Mouse (Mus musculus) midbrain, embryonic 12.5 days (tissue): ENCODE results near the gene Ddx25. TPM values are rescaled to one million over a fixed set of nuclear protein-coding genes. Genes with fewer than 3 reads are reported as not detected.

Experiments
- ATAC-seq: fragments of 200-750 bp; cut with Nextera tagmentation; 2 replicates; pipeline ENCODE4 v1.8.0; 2017; ENCODE audit warnings: low read depth, moderate TSS enrichment, moderate library complexity; ENCODE audit not compliant: low FRiP score
- H3K27ac ChIP-seq: fragments of 300-500 bp; sonication (generic); replicated peaks from 2 replicates; pipeline ENCODE4 v1.5.1; 2016; ENCODE audit warnings: mild to moderate bottlenecking
- H3K27me3 ChIP-seq: fragments of 300-500 bp; sonication (generic); 2 replicates; pipeline ENCODE4 v1.6.1; 2016; ENCODE audit warnings: mild to moderate bottlenecking
- H3K36me3 ChIP-seq: fragments of 300-500 bp; sonication (generic); 2 replicates; pipeline ENCODE4 v1.6.1; 2016
- H3K4me1 ChIP-seq: fragments of 300-500 bp; sonication (generic); 2 replicates; pipeline ENCODE4 v1.6.1; 2016
- H3K4me2 ChIP-seq: fragments of 300-500 bp; sonication (generic); replicated peaks from 2 replicates; pipeline ENCODE4 v1.6.1; 2016; ENCODE audit warnings: mild to moderate bottlenecking, moderate library complexity
- H3K4me3 ChIP-seq: fragments of 300-500 bp; sonication (generic); 2 replicates; pipeline ENCODE4 v1.5.1; 2016; ENCODE audit warnings: mild to moderate bottlenecking
- H3K9ac ChIP-seq: fragments of 300-500 bp; sonication (generic); replicated peaks from 2 replicates; pipeline ENCODE4 v1.6.1; 2016; ENCODE audit warnings: mild to moderate bottlenecking, moderate library complexity
- H3K9me3 ChIP-seq: fragments of 300-500 bp; sonication (generic); 2 replicates; pipeline ENCODE4 v1.6.1; 2016; ENCODE audit warnings: mild to moderate bottlenecking
- WGBS: fragments of 180-500 bp; shearing (Covaris S2); methylation state at CpG from one replicate; pipeline ENCODE4 v1.1.7; 2016; 5-methylcytosine and 5-hydroxymethylcytosine counted together
- polyA plus RNA-seq: library from polyadenylated mRNA; unstranded; fragments of >200 nt; fragmentation: Nextera tagmentation; extraction: Ambion mirVana; gene quantifications from 2 replicates; pipeline ENCODE4 v1.2.1, GENCODE M21; 2016

Gene Ddx25
- polyA plus RNA-seq, 1 experiment from 2014 or later: 11.0 TPM

DNA sequence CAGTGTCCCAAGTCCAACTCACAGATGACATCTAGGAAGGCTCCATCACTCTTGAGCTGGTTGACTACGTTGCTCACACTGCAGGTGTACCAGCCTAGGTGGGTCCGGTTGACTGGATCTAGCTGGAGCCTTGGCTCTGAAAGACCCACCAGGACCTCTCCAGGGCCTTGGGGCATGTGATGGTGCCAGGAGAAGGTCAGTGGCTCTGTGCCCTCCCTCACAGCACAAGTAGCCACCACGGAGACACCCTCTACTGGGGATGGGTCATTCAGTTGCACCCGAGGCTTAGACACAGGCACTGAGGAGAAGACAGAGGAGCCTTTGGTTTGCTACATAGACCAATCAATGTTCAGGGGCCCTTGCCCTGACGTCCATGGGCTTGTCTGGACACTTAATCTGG is 42.1 kb downstream of the Ddx25 start:
- H3K4me2 ChIP-seq: no peak overlapping the region
- no peak overlapping the region for H3K27ac ChIP-seq
- H3K4me1 ChIP-seq: no peaks in the 10 kb centered on the region
- no peaks in the 10 kb centered on the region for H3K27me3 ChIP-seq
- ATAC-seq: no peak
- H3K9ac ChIP-seq: no peak overlapping the region
- H3K36me3 ChIP-seq: no peaks in the 10 kb centered on the region
- 89% methylated on average over 5 of the region's 5 CpGs for WGBS
- no peaks in the 10 kb centered on the region for H3K9me3 ChIP-seq
- H3K4me3 ChIP-seq: no peak overlapping the region

DNA sequence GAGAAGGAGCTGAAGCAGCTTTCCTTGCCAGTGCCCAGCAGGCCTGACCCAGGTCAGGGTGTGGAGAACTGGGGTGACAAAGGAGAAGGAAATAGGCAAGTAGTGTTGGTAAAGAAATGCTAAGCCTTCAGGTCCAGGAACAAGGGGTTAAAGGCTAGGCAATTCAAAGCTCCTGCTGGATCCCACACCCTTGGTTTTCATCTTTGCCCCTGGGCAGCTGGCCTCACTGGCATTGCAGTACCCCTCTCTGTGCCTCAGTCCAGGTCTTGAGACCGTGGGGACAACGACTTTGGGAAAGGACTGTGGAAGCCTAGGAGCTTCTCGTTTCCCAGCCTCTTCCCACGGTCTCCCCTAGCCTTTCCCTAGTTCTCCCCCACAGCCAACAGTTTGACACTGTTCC is 44.4 kb downstream of the Ddx25 start:
- Histone ChIP-seq H3K36me3 (no peaks in the 10 kb centered on the region), H3K9me3 (no peaks in the 10 kb centered on the region), H3K4me3 (no peak overlapping the region), H3K4me2 (no peak overlapping the region), H3K4me1 (no peaks in the 10 kb centered on the region), H3K27ac (no peak overlapping the region), H3K9ac (no peak overlapping the region), H3K27me3 (no peaks in the 10 kb centered on the region)
- 76% methylated on average over 4 of the region's 4 CpGs for WGBS
- no peak for ATAC-seq

DNA sequence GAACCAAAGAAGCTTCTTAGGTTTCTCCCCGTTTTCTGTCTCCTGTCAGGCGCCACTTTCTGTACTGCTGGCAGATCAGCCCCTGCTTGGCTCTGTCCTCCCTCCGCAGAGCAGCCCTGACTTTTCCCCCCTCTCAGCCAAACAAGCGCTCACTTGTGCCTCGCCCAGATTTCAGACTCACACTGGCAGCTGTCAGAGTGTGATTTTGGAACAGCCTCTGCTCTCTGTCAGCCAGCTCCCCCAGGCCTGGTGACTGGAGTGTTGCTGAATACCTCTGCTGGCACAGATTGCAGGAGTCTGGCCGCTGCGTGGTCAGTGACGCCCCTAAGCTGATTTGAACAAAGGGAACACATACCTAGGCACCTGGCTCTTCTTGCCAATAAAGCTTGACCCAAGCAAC is 50.1 kb downstream of the Ddx25 start:
- ATAC-seq: no peak
- no peak overlapping the region for H3K4me3 ChIP-seq
- H3K9me3 ChIP-seq: no peaks in the 10 kb centered on the region
- H3K4me1 ChIP-seq: no peaks in the 10 kb centered on the region
- H3K27ac ChIP-seq: no peak overlapping the region
- no peak overlapping the region for H3K4me2 ChIP-seq
- no peak overlapping the region for H3K9ac ChIP-seq
- H3K27me3 ChIP-seq: no peaks in the 10 kb centered on the region
- 49% methylated on average over 8 of the region's 8 CpGs for WGBS
- H3K36me3 ChIP-seq: peaks cover 21% of the 10 kb centered on the region

DNA sequence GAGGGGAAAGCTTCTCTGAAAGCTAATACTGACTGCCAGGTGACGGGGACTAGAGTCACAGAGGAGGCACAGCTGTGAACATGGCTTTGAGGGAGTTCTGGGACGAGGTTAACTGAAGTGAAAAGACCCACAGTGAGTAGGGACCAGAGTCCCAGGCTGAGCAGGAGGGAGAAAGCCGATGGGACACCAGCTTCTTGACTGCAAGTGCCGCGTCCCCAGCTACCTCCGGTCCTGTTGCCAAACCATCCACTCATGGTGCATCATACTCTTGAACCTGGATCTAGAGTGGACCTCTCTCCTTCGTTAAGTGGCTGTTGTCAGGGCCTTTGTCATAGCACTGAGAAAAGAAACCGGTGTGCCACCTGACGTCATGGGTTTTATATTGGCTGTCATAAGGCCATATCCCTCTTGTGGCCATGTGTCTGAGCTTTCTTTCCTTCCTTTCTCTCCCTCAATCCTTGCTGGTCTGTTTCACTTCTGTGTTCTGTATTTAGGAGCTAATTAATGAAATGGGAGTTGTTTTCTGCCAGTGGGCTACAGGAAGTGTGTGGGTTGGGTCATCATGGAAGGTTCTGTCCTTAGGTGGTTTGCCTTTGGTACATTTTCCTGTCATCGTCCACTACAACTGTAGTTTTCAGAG is 55.8 kb downstream of the Ddx25 start:
- H3K9ac ChIP-seq: no peak overlapping the region
- H3K36me3 ChIP-seq: peaks cover 61% of the 10 kb centered on the region
- no peak overlapping the region for H3K4me3 ChIP-seq
- H3K4me1 ChIP-seq: no peaks in the 10 kb centered on the region
- no peak overlapping the region for H3K27ac ChIP-seq
- no peaks in the 10 kb centered on the region for H3K27me3 ChIP-seq
- H3K9me3 ChIP-seq: no peaks in the 10 kb centered on the region
- no peak for ATAC-seq
- H3K4me2 ChIP-seq: no peak overlapping the region
- WGBS: 78% methylated on average over 10 of the region's 10 CpGs

DNA sequence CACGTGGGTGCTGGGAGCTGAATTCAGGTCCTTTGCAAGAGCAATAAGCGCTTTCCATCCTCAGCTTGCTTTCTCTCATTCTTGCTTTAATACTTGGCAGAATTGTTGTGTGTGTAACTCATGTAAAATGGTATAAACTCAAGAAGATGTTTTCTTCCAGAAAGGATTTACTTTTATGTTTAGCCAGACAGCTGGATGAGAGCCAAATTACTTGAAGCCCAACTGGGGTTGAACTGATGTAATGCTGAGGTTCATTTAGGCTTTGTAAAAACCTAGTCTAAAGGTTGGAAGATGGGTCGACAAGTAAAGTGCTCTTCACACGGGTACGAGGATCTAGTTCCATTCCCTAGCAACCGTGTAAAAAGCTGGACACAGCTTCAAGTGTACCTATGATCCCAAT is 58.4 kb downstream of the Ddx25 start:
- ATAC-seq: no peak
- Histone ChIP-seq H3K36me3 (peaks cover 73% of the 10 kb centered on the region), H3K9me3 (no peaks in the 10 kb centered on the region), H3K4me2 (no peak overlapping the region), H3K4me1 (no peaks in the 10 kb centered on the region), H3K9ac (no peak overlapping the region), H3K27me3 (no peaks in the 10 kb centered on the region), H3K27ac (no peak overlapping the region), H3K4me3 (no peak overlapping the region)
- WGBS: 86% methylated on average over 6 of the region's 6 CpGs

DNA sequence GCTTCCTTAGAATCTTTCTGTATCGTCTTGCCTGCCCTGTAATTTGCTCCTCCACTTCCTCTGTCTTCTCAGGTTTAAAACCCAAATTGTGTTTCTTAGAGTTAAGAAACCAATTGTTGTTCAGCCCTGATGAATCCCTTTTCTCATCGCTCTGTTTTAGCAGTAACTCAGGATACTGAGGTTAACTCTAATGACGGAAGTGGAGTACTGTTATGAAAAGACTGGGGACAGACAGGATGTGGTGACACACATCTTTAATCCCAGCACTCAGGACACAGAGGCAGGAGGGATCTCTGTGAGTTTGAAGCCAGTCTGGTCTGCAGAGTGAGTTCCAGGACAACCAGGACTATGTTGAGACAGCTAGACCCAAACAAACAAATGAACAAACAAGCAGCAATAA is 62.9 kb downstream of the Ddx25 start:
- Histone ChIP-seq H3K4me1 (0 out of 2 replicates have a peak, but pooled peaks cover 3% of the 10 kb centered on the region), H3K4me2 (no peak overlapping the region), H3K4me3 (no peak overlapping the region), H3K36me3 (peaks cover 63% of the 10 kb centered on the region), H3K9ac (no peak overlapping the region), H3K27me3 (no peaks in the 10 kb centered on the region), H3K27ac (no peak overlapping the region), H3K9me3 (no peaks in the 10 kb centered on the region)
- no peak for ATAC-seq
- WGBS: 71% methylated on average over 3 of the region's 3 CpGs

DNA sequence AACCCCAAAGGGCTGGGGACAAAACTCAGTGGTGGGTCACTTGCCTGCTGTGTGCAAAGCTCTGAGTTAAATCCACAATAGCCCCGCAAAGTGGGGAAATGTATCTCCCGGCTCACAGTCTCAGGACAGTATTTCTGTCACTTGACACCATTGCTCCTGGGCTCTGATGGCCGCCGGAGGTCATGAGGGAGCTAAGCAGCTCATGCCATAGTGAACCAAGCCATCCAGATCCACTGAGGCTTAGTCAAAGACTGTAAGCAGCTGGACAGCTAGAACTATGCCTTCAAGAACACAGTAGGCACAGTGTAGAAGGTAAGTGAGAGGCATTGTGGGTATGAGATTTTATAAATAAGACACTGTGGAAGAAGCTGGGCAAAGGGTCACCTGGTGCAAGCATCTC is 63.4 kb downstream of the Ddx25 start:
- Histone ChIP-seq H3K4me1 (0 out of 2 replicates have a peak, but pooled peaks cover 3% of the 10 kb centered on the region), H3K4me3 (no peak overlapping the region), H3K27ac (no peak overlapping the region), H3K9ac (no peak overlapping the region), H3K4me2 (no peak overlapping the region), H3K9me3 (no peaks in the 10 kb centered on the region), H3K27me3 (no peaks in the 10 kb centered on the region), H3K36me3 (peaks cover 59% of the 10 kb centered on the region)
- no peak for ATAC-seq
- WGBS: 62% methylated on average over 4 of the region's 4 CpGs

DNA sequence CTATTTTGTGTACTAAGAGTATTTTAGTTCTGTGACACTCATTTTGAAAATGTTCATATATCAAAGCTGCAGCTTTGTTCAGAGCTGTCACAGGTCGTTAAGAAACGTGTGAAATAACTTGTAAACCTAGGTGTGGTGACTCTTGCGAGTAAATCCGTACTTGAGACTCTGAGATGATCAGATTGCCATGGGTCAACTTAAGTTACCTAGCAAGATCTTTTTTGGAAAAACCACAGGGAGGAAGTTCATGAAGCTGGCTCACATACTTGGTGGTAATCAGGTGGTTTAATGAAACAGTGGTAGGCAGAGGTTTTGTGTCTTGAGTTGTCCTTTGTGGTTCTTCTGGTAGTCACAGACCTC is 64.6 kb downstream of the Ddx25 start:
- Histone ChIP-seq H3K27me3 (no peaks in the 10 kb centered on the region), H3K9ac (no peak overlapping the region), H3K4me2 (no peak overlapping the region), H3K36me3 (peaks cover 61% of the 10 kb centered on the region), H3K27ac (no peak overlapping the region), H3K4me3 (no peak overlapping the region), H3K4me1 (0 out of 2 replicates have a peak, but pooled peaks cover 3% of the 10 kb centered on the region), H3K9me3 (no peaks in the 10 kb centered on the region)
- WGBS: 82% methylated on average over 4 of the region's 4 CpGs
- no peak for ATAC-seq

DNA sequence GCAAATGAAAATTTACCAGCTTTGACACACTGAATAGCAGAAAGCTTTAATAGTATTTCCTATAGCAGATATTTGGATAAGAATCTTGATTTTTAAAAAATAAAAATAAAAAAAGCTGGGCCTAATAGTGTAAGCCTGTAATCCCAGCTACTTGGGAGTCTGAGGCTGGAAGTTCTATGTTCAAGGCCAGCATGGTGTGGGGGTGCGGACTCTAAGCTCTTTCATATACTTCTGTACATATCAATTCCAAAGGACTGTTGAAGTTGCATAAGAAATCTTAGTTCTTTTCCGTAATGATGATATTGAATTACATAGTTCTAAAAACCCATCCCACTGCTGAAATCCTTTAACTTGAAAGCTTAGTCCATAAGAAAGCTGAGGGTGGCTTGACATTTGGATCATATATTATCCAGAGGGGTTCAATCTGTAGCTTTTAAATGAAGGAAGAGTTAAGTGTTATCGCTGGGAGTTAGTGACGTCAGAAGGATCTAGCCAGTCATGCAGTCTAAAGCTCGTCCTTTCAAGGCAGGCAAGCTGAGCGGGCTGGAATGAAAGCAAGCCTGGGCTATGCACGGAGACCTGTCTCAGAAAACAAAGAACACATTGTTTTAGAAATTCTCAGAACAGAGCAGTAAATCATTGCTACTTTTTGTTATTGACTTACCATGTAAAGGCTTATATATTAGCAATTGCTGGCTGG is 65.1 kb downstream of the Ddx25 start:
- H3K27ac ChIP-seq: no peak overlapping the region
- no peaks in the 10 kb centered on the region for H3K9me3 ChIP-seq
- 0 out of 2 replicates have a peak, but pooled peaks cover 3% of the 10 kb centered on the region for H3K4me1 ChIP-seq
- WGBS: 52% methylated on average over 7 of the region's 7 CpGs
- ATAC-seq: no peak; the same call in 1 of the 2 replicates
- no peaks in the 10 kb centered on the region for H3K27me3 ChIP-seq
- H3K9ac ChIP-seq: no peak overlapping the region
- H3K4me3 ChIP-seq: no peak overlapping the region
- no peak overlapping the region for H3K4me2 ChIP-seq
- peaks cover 61% of the 10 kb centered on the region for H3K36me3 ChIP-seq

DNA sequence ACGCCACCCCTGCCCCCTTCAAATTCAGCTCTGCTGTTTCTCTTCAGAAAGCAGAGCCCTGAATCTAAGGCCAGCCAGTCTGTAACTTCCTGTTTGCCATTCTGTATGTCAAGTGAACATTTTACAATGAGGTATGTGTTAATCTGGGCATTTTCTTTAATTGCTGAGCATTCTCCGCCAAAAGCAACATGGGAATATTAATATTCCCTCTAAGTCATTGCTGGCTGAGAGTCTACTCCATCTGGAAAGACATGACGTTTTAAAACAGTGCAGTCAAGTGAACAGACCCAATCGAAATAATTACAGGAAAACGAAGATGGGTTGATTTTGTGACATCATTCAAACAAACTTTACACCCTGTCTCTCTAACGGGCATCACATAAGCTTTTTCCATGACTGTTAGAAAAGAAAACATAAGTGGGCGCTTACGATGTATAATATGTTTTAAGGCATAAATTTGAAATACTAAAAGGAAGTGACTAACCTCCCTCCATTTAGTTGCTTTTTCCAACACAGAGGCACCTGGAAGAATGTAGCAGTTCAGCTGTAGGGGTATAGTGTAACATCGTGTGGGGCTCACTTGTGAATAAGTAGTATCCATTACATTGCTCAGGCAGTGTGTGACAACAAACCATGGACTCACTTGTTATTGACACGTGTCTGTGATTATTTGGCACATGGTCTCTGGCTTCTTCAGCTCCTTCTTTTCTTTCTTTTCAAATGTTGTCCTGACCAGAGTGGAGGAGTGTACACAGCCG is 67.0 kb downstream of the Ddx25 start:
- WGBS: 88% methylated on average over 11 of the region's 11 CpGs
- Histone ChIP-seq H3K4me1 (0 out of 2 replicates have a peak, but pooled peaks cover 3% of the 10 kb centered on the region), H3K36me3 (peaks cover 66% of the 10 kb centered on the region), H3K9ac (no peak overlapping the region), H3K4me3 (no peak overlapping the region), H3K9me3 (no peaks in the 10 kb centered on the region), H3K27ac (no peak overlapping the region), H3K4me2 (no peak overlapping the region), H3K27me3 (no peaks in the 10 kb centered on the region)
- no peak for ATAC-seq

DNA sequence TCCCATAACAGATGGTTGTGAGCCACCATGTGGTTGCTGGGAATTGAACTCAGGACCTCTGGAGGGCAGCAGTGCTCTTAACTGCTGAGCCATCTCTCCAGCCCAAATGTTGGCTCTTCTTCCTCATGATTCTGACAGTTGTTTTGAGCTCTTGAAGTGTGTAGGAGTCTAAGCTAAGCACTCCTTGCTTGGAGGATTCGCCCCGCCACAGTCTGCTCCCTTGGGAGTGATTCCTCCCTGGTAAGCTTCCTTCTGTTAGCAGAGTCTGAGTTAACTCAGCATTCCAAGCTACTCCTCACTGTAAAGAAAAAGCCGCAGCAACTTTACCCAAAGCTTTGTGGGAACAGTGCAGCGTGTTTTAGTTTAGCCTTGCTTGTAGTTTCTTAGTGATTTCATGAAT is 69.8 kb downstream of the Ddx25 start:
- H3K4me3 ChIP-seq: no peak overlapping the region
- H3K27me3 ChIP-seq: no peaks in the 10 kb centered on the region
- no peak overlapping the region for H3K27ac ChIP-seq
- H3K4me2 ChIP-seq: no peak overlapping the region
- ATAC-seq: no peak
- 92% methylated on average over 4 of the region's 4 CpGs for WGBS
- no peak overlapping the region for H3K9ac ChIP-seq
- H3K36me3 ChIP-seq: peaks cover 76% of the 10 kb centered on the region
- no peaks in the 10 kb centered on the region for H3K9me3 ChIP-seq
- 0 out of 2 replicates have a peak, but pooled peaks cover 3% of the 10 kb centered on the region for H3K4me1 ChIP-seq
